Comparison of ENCODE assay signal across 13 mouse cellular contexts in the genomic region with DNA sequence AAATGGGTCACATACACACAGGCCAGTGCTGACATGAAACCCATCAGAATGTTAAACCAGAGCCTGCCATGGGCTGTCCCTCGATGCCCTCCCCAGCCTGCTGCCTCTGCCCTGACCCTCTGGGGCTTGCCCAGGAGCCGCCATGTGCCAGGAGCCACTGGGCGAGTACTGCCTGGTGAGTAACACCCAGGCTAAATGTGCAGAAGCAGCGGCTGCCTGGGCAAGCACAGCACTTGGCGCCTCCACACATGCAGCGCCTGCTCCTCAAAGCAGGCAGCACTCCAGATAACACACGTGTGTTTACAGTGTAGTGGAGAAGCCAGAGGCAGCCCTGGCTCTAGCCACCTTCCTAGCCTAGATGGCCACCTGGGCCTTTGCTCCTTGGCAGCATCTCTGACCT. TPM values are rescaled to one million over a fixed set of nuclear protein-coding genes. Genes with fewer than 3 reads are reported as not detected.
DNase-seq lines count a peak whose midpoint lies in the region; ATAC-seq and TF ChIP-seq lines count a peak whose summit lies in the region.
"Had no signal": no experiment of that assay in that cellular context is flagged by ENCODE, and none has a peak within 500 bp of the region (broad histone marks: within the 10 kb centered on the region; RNA-seq: fewer than 3 reads in every experiment).

No protein-coding gene starts in this region.

- DNase-seq in forebrain, embryonic 10.5 days (ENCODE audit: extremely low spot score, low spot score), result no peak
- DNase-seq in lung, postnatal 10 days, result peak; percentile 54
- DNase-seq in lung, adult 18-20 months, result no peak
- DNase-seq in gastrocnemius, postnatal 36 days, result peak; percentile 50 to 68
- DNase-seq in hindbrain, embryonic 11.5 days (ENCODE audit: low spot score), result no peak
- DNase-seq: embryo, embryonic 11 days; lung, postnatal 4 days; retina, postnatal 1 day had no signal

- WGBS in forebrain, embryonic 16.5 days, result 89% methylated on average over 7 of the region's 7 CpGs
- WGBS in forebrain, embryonic 10.5 days, result 93% methylated on average over 7 of the region's 7 CpGs
- WGBS in small intestine, adult 2 months, result 85% methylated on average over 7 of the region's 7 CpGs
- 89% methylated on average over 7 of the region's 7 CpGs for WGBS in hindbrain, embryonic 11.5 days
- WGBS in liver, embryonic 12.5 days (ENCODE audit: insufficient replicate concordance), result 81% methylated on average over 7 of the region's 7 CpGs

- no peak for TF ChIP-seq CTCF in small intestine, adult 2 months (IDR thresholded peaks at IDR 0.05; ENCODE audit: extremely low read depth, insufficient read length, insufficient replicate concordance, low read depth, low read length)

- no peaks in the 10 kb centered on the region for H3K27me3 ChIP-seq in forebrain, embryonic 16.5 days (replicated peaks; ENCODE audit: control insufficient read depth, insufficient read depth, low read length)
- H3K27me3 ChIP-seq in forebrain, embryonic 10.5 days (ENCODE audit: poor library complexity, severe bottlenecking), result no peaks in the 10 kb centered on the region
- H3K27me3 ChIP-seq in small intestine, adult 2 months (ENCODE audit: control insufficient read depth, insufficient read depth, low read length), result no peaks in the 10 kb centered on the region
- H3K27me3 ChIP-seq in hindbrain, embryonic 11.5 days (ENCODE audit: control insufficient read depth, insufficient read depth, low read length), result no peaks in the 10 kb centered on the region
- no peaks in the 10 kb centered on the region for H3K27me3 ChIP-seq in liver, embryonic 12.5 days (replicated peaks)

- H3K36me3 ChIP-seq in forebrain, embryonic 16.5 days (ENCODE audit: control insufficient read depth, insufficient read depth), result 0 out of 2 replicates have a peak, but pooled peaks cover 4% of the 10 kb centered on the region
- H3K36me3 ChIP-seq in forebrain, embryonic 10.5 days (replicated peaks), result peaks cover 73% of the 10 kb centered on the region
- H3K36me3 ChIP-seq in small intestine, adult 2 months (ENCODE audit: control insufficient read depth, insufficient read depth, low read length), result peaks cover 19% of the 10 kb centered on the region
- H3K36me3 ChIP-seq in hindbrain, embryonic 11.5 days (ENCODE audit: control insufficient read depth, insufficient read depth, low read length), result no peaks in the 10 kb centered on the region; the same call in 1 of the 2 replicates
- H3K36me3 ChIP-seq in liver, embryonic 12.5 days, result peaks cover 65% of the 10 kb centered on the region

- no peak for ATAC-seq in forebrain, embryonic 16.5 days
- ATAC-seq in hindbrain, embryonic 11.5 days (ENCODE audit: low FRiP score), result no peak
- no peak for ATAC-seq in liver, embryonic 12.5 days
- ATAC-seq: CD4-positive, CD25-positive, alpha-beta regulatory T cell, adult 4 months had no signal

- no peaks in the 10 kb centered on the region for H3K9me3 ChIP-seq in forebrain, embryonic 16.5 days (ENCODE audit: control insufficient read depth, low read length)
- H3K9me3 ChIP-seq in forebrain, embryonic 10.5 days, result no peaks in the 10 kb centered on the region
- no peaks in the 10 kb centered on the region for H3K9me3 ChIP-seq in hindbrain, embryonic 11.5 days (ENCODE audit: control insufficient read depth, low read length)
- H3K9me3 ChIP-seq in liver, embryonic 12.5 days (replicated peaks), result no peaks in the 10 kb centered on the region

- intact Hi-C loops in gastrocnemius, postnatal 36 days (cut with DNase I), result no loop called here

- H3K4me1 ChIP-seq in forebrain, embryonic 16.5 days (replicated peaks; ENCODE audit: control insufficient read depth, insufficient read depth, low read length), result peaks cover 32% of the 10 kb centered on the region
- H3K4me1 ChIP-seq in forebrain, embryonic 10.5 days, result peaks cover 26% of the 10 kb centered on the region
- peaks cover 6% of the 10 kb centered on the region; the same call in 1 of the 2 replicates for H3K4me1 ChIP-seq in small intestine, adult 2 months (ENCODE audit: control insufficient read depth, insufficient read depth, insufficient read length, low read length)
- H3K4me1 ChIP-seq in hindbrain, embryonic 11.5 days (replicated peaks; ENCODE audit: control insufficient read depth, insufficient read depth, low read length), result no peaks in the 10 kb centered on the region
- H3K4me1 ChIP-seq in liver, embryonic 12.5 days, result no peaks in the 10 kb centered on the region

- no peak overlapping the region for H3K9ac ChIP-seq in forebrain, embryonic 16.5 days (replicated peaks; ENCODE audit: low read depth, low read length)
- no peak overlapping the region for H3K9ac ChIP-seq in hindbrain, embryonic 11.5 days (ENCODE audit: low read depth, low read length)
- H3K9ac ChIP-seq in liver, embryonic 12.5 days, result no peak overlapping the region

- no peak for TF ChIP-seq POLR2A in small intestine, adult 2 months (IDR thresholded peaks at IDR 0.05; ENCODE audit: low read depth, low read length)

- no peak overlapping the region for H3K4me3 ChIP-seq in forebrain, embryonic 16.5 days (replicated peaks; ENCODE audit: low read length)
- H3K4me3 ChIP-seq in forebrain, embryonic 10.5 days, result no peak overlapping the region
- H3K4me3 ChIP-seq in small intestine, adult 2 months (ENCODE audit: low read depth, low read length), result no peak overlapping the region
- no peak overlapping the region for H3K4me3 ChIP-seq in hindbrain, embryonic 11.5 days (ENCODE audit: low read depth, low read length)
- H3K4me3 ChIP-seq in liver, embryonic 12.5 days, result no peak overlapping the region

- H3K27ac ChIP-seq in forebrain, embryonic 16.5 days (ENCODE audit: low read length), result peak overlapping the region; percentile 16
- H3K27ac ChIP-seq in forebrain, embryonic 10.5 days, result no peak overlapping the region
- peak overlapping the region; percentile 7; the same call in 1 of the 2 replicates for H3K27ac ChIP-seq in small intestine, adult 2 months (ENCODE audit: insufficient read depth, low read depth, low read length)
- H3K27ac ChIP-seq in hindbrain, embryonic 11.5 days (ENCODE audit: low read depth, low read length), result no peak overlapping the region
- no peak overlapping the region for H3K27ac ChIP-seq in liver, embryonic 12.5 days
- H3K27ac ChIP-seq: kidney, postnatal 0 days had no signal

- no peak overlapping the region for H3K4me2 ChIP-seq in forebrain, embryonic 16.5 days (ENCODE audit: low read length)
- H3K4me2 ChIP-seq in hindbrain, embryonic 11.5 days (replicated peaks; ENCODE audit: low read depth, low read length), result no peak overlapping the region
- no peak overlapping the region for H3K4me2 ChIP-seq in liver, embryonic 12.5 days

RNA-seq across cellular contexts. Expression of a gene that starts 8.2 kb away (rescaled TPM):
- 24.6 and 24.8 TPM in 2 replicates for polyA plus RNA-seq in forebrain, embryonic 16.5 days (2015; fragmentation: Nextera tagmentation; extraction: Ambion mirVana)
- polyA plus RNA-seq in forebrain, embryonic 10.5 days (2016; fragmentation: Nextera tagmentation; extraction: Ambion mirVana), result 5.4 and 5.6 TPM in 2 replicates
- total RNA-seq in gastrocnemius, postnatal 36 days (2021), result 100 to 1,000 TPM in 1 of 2 experiments, 10 to 100 TPM in 1; 78.8 to 106 TPM
- 19.3 and 21.9 TPM in 2 replicates for polyA plus RNA-seq in small intestine, adult 2 months (2012; rRNA removed)
- 10.5 and 10.8 TPM in 2 replicates for polyA plus RNA-seq in hindbrain, embryonic 11.5 days (2014; fragmentation: Nextera tagmentation; extraction: Ambion mirVana)
- 3.7 and 3.9 TPM in 2 replicates for polyA plus RNA-seq in liver, embryonic 12.5 days (2016; fragmentation: Nextera tagmentation; extraction: Ambion mirVana)
- polyA plus RNA-seq: CD4-positive, CD25-positive, alpha-beta regulatory T cell, adult 4 months had no signal

Comparison
In these comparisons a context has a peak if more than half of its experiments do, and no peak if none do; other contexts are left out.
1. H3K27ac ChIP-seq: peak in forebrain, embryonic 16.5 days (single experiment) and small intestine, adult 2 months (single experiment); none in forebrain, embryonic 10.5 days (single experiment), hindbrain, embryonic 11.5 days (single experiment) and liver, embryonic 12.5 days (single experiment).
2. DNase-seq: peak in lung, postnatal 10 days (single experiment) and gastrocnemius, postnatal 36 days (2 of 2); none in forebrain, embryonic 10.5 days (single experiment), lung, adult 18-20 months (0 of 2) and hindbrain, embryonic 11.5 days (single experiment).